Mouse (Mus musculus): ENCODE measurements at regions not wholly inside any gene's neighbourhood (a gene's known extent, or its start where the extent isn't known, plus 50 kb on each side); places are given as distances from the start of the nearest gene placed in this dataset.
"Not testable (repeated sequence)": the region's sequence is repeated elsewhere in the genome, so short reads cannot be mapped to it uniquely, and the experiment has no call there.

GRCm38 (mm10) chr4:153160115-153160514 lies 322.5 kb downstream of the Ajap1 start:
- no peak for DNase-seq (ENCODE audit: low read depth, low spot score)

- DNase-seq (ENCODE audit: low read depth, low spot score): no peak
These were observed 325.0 kb downstream of the Ajap1 start for GRCm38 (mm10) chr4:153157572-153157971.

- not testable (repeated sequence) for DNase-seq (ENCODE audit: low read depth, low spot score)
These were observed 329.7 kb downstream of the Ajap1 start for GRCm38 (mm10) chr4:153152923-153153322.

GRCm38 (mm10) chr4:153133147-153133546 lies 349.5 kb downstream of the Ajap1 start:
- no peak for DNase-seq (ENCODE audit: low read depth, low spot score)

DNA sequence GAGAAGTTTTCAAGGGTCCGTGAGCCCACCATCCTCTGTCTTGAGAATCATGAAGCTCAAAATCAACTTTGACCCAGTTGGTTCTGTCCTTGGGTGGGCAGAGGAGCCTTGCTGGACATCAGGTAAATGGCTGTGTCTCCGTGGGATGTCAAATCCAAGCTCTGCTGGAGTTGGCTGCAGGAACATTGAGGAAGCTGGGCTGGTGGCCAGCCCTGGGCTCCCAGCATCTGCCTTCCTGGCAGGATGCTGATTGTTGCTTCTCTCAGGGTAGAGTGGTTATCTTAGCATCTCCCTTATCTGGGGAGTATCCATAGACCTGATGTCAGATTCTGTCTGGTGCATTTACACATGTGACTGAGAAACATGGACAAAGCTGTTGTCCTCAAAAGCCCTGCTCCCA lies 353.3 kb downstream of the Ajap1 start:
- no peak for DNase-seq (ENCODE audit: low read depth, low spot score)

GRCm38 (mm10) chr4:153128162-153128561 lies 354.4 kb downstream of the Ajap1 start:
- no peak for DNase-seq (ENCODE audit: low read depth, low spot score)

DNA sequence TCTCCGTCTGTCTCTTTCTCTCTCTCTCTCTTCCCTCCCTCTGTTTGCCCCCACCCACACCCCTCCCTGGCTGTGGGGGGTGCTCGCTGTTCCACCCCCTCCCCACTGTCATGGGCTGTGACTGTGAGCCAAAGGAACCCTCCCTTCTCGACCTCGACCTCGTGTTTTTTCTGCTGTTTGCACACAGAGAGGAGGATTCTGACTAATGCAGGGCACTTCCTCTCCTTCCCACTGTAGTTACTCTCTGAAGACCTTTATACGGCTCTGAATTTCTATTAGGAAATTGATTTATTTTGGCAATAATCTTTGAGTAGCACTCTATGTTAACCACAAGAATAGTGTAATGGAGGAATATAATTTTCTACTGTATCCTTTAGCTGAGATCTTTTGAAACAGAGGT lies 362.1 kb downstream of the Ajap1 start:
- DNase-seq (ENCODE audit: low read depth, low spot score): no peak

DNA sequence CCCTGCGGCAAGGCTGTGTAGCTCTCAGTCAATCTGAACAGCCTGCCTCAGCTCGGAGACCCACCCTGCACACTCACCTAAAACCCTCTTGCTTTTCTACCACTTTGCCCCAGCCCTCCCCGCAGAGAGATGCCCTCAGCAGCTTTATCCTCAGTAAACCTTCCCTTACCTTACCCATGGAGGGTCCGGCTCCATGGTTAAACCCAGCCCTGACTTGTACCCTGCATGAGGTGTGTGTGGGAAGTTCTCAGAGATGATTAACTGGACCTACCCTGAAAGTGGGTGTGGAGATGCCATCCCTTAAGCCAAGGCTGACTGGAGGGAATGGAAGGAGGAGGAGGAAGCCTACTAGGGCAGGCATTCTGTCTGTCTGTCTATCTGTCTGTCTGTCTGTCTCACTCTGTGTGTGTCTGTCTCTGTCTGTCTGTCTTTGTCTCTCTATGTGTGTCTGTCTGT lies 362.9 kb downstream of the Ajap1 start:
- no peak for DNase-seq (ENCODE audit: low read depth, low spot score)

GRCm38 (mm10) chr4:153118824-153119646 lies 363.6 kb downstream of the Ajap1 start:
- no peak for DNase-seq (ENCODE audit: low read depth, low spot score)

DNA sequence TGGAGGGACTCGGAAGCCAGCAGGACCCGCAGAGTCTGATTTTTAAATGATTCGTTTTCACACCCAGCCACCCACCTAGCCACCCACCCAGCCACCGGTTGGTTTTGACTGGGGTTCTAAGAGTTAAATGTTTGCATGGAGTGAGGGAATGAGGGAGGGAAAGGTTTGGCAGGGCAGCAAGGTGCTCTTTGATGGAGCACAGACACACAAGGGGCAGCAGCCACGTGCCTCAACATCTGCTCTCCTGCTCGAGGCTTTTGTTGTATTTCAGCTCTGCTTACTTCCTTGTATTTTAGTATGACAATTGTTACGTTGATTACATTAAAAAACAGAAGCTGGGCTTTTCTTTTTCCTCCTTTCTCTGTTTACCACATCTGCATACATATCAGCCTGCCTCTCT lies 367.6 kb downstream of the Ajap1 start:
- DNase-seq (ENCODE audit: low read depth, low spot score): no peak

DNA sequence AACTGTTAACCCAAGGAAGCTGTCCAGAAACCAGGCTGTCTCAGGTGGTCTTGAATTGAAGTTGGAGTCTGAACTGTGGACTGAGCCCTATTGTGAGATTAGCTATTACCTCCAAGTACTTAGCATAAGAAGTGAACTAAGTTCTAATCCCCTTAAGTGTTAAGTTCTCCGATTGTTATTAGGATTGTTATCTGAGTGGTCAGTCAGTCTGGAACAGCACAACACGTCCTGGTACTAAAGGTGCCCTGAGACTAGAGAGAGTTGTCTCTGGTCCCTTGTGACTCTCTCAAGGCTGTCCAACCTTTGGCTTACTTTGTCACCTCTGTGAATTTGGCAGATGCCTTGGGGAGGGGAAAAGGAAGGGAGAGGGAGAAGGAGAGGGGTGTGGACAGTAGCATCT lies 369.0 kb downstream of the Ajap1 start:
- DNase-seq (ENCODE audit: low read depth, low spot score): no peak

- DNase-seq (ENCODE audit: low read depth, low spot score): no peak
These were observed 372.3 kb downstream of the Ajap1 start for GRCm38 (mm10) chr4:153110291-153110746.

DNA sequence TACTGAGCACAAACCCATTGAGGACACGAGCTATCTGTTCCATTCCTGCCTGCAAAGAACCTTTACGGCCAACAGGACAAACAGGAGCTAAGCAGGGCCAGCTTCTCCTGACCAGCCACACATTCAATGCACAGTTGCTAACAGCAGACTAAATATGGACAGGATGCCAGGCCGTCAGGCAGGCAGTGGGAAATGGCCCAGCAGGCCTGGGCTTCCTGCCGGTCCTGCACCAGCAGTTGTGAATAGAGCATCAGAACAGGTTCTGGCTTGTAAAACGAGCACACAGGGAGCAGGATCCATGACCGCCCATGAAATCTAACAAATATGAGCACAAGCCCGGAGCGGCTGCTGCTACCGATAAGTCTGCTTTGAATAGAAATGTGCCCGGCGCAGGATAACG lies 384.0 kb downstream of the Ajap1 start:
- DNase-seq (ENCODE audit: low read depth, low spot score): no peak

DNA sequence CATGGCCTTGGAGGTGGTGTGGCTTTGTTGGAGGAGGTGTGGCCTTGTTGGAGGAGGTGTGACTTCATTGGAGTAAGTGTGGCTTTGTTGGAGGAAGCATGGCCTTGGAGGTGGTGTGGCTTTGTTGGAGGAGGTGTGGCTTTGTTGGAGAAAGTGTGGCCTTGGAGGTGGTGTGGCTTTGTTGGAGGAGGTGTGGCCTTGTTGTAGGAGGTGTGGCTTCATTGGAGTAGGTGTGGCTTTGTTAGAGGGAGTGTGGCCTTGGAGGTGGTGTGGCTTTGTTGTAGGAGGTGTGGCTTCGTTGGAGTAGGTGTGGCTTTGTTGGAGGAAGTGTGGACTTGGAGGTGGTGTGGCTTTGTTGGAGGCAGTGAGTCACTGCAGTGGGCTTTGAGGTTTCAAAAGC lies 385.0 kb downstream of the Ajap1 start:
- no peak for DNase-seq (ENCODE audit: low read depth, low spot score)

DNA sequence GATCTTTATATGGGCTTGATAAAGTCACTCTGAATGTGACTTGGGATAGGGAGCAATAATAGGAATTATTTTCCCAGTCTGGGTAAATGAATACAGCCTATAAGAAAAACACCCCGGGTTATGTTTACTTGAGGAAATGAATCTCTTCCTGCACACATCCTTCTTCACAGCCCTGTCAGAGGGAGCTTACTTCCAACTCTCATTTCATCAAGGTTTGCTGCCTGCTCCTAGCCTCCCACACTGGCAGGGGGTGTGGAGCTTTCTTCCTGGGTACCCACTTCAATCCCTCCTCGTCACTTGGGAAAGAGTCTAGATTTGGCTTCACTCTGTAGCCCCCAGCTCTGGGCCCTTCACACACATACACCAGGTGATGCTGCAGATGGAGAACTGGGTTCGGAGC lies 389.5 kb downstream of the Ajap1 start:
- DNase-seq (ENCODE audit: low read depth, low spot score): no peak

- DNase-seq (ENCODE audit: low read depth, low spot score): no peak
These were observed 400.4 kb downstream of the Ajap1 start for GRCm38 (mm10) chr4:153082166-153082565.

- DNase-seq (ENCODE audit: low read depth, low spot score): no peak
These were observed 408.0 kb downstream of the Ajap1 start for GRCm38 (mm10) chr4:153074590-153074989.

GRCm38 (mm10) chr4:153070190-153070745 lies 412.3 kb downstream of the Ajap1 start:
- no peak for DNase-seq (ENCODE audit: low read depth, low spot score)

GRCm38 (mm10) chr4:153068484-153069033 lies 414.1 kb downstream of the Ajap1 start:
- DNase-seq (ENCODE audit: low read depth, low spot score): no peak

DNA sequence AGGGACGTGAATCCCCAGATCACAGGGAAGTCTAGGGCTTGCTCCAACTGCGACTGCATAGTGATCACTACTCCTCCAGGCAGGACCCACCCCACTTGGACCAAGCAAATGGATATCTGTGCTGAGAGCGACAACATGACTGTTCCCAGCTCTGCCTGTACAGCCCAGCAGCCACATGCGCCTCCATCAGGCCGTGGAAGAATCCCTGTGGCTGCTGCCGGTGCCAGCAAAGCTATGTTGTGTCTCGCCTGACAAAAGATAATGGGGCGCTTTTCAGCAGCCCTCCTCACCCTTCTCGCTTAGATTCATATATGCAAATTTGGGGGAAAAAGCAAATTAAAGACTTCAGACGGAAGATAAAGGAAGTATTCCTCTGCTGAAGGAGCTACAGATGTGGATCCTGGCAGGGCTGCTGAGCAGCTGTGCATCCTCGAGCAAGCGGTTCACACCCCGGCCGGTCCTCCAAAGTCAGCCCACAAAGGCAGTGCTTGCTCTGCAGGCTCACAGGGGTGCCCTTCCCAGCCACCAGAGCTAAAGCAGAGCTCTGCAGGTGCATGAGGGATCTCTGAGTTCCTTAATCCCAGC lies 418.5 kb downstream of the Ajap1 start:
- DNase-seq (ENCODE audit: low read depth, low spot score): no peak

GRCm38 (mm10) chr4:153063402-153063801 lies 419.2 kb downstream of the Ajap1 start:
- no peak for DNase-seq (ENCODE audit: low read depth, low spot score)

GRCm38 (mm10) chr4:153058152-153058551 lies 424.5 kb downstream of the Ajap1 start:
- DNase-seq (ENCODE audit: low read depth, low spot score): no peak

DNA sequence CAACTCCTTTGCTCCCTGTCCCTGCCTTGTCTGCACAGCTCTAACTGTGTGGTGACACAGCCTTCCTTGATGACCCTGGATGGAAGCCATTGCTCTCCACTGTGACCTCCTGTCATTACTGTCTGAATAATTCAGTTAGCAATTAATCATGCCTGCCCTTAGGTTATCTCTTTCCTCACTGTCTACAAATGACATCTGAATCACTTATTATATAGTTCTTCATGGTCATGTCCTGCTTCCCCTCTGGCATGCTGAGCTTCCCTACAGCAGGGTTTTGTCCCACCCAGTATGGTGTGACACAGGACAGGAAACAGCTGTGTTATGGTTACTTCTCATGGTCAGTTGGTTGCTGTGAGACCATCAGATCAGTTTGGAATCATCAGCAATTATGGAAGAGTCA lies 458.9 kb downstream of the Ajap1 start:
- DNase-seq (ENCODE audit: low read depth, low spot score): no peak

All from CD4-positive, CD25-positive, alpha-beta regulatory T cell, adult 2 months (primary cell).